Mouse (Mus musculus) lung, postnatal 0 days (tissue): Measurements from ENCODE around the gene Fam189a2.

Experiments
- CTCF ChIP-seq: IDR thresholded peaks from 2 replicates; pipeline ENCODE4 v1.5.1; 2016; ENCODE audit warnings: antibody characterized with exemption, mild to moderate bottlenecking
- EP300 ChIP-seq: IDR thresholded peaks from 2 replicates; pipeline ENCODE4 v1.6.1; 2016; ENCODE audit warnings: antibody characterized with exemption, mild to moderate bottlenecking, control low read depth

DNA sequence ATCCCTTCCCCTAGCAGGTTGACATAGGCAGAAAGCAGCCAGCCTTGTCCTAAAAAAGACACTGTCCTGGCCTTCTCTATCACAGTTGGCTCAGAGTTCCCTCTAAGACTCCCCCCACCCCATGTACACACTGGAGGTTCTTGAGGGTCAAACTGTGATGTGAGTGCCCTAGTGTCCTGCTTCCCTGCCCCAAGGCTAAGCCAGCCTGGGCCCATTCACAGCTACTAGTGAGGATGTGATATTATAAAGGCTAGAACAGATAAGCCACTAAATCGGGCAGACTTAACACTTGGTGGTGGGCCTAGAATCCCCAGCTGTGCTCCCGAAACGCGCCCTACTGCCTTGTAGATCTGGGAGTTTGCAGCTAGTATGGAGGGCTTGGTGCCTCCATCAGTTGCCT lies 84.1 kb downstream of the Fam189a2 start:
- TF ChIP-seq CTCF (no peak), EP300 (no peak)
